Mouse (Mus musculus): ENCODE results near the gene Enkur. TPM values are rescaled to one million over a fixed set of nuclear protein-coding genes. Genes with fewer than 3 reads are reported as not detected.
A peak's percentile ranks its signal among the peaks of the same experiment; 100 is the strongest.
"Not testable (repeated sequence)": the region's sequence is repeated elsewhere in the genome, so short reads cannot be mapped to it uniquely, and the experiment has no call there.

Enkur gene
- not detected in 2 replicates for polyA plus RNA-seq (2012)

- H3K4me1 ChIP-seq (ENCODE audit: control insufficient read depth) = peaks cover 15% of the 10 kb centered on the region
- no peaks in the 10 kb centered on the region for H3K9me3 ChIP-seq (ENCODE audit: control insufficient read depth, low read length)
- TF ChIP-seq TAL1 (IDR thresholded peaks at IDR 0.05; ENCODE audit: low read length) = no peak
- peak; percentile 79 for TF ChIP-seq GATA1 (IDR thresholded peaks at IDR 0.05; ENCODE audit: low read length)
- peak within 1 kb of the TSS; percentile 77 for H3K4me3 ChIP-seq (replicated peaks)
- no peaks in the 10 kb centered on the region for H3K36me3 ChIP-seq (ENCODE audit: control insufficient read depth)
- no peaks in the 10 kb centered on the region for H3K27me3 ChIP-seq (ENCODE audit: control insufficient read depth)
Measured at GRCm38 (mm10) chr2:21204912-21205830, at the start of gene Enkur, which contains the start of gene Thnsl1. TSS of gene Enkur (minus strand) at chr2:21205365. TSS of gene Thnsl1 (plus strand) at chr2:21205724.

GRCm38 (mm10) chr2:21254308-21254707 lies 49.1 kb upstream of the Enkur start:
- no peaks in the 10 kb centered on the region for H3K36me3 ChIP-seq (ENCODE audit: control insufficient read depth)
- H3K27me3 ChIP-seq (ENCODE audit: control insufficient read depth) = no peaks in the 10 kb centered on the region
- no peak overlapping the region for H3K4me3 ChIP-seq (replicated peaks)
- TF ChIP-seq TAL1 (IDR thresholded peaks at IDR 0.05; ENCODE audit: low read length) = no peak
- TF ChIP-seq GATA1 (IDR thresholded peaks at IDR 0.05; ENCODE audit: low read length) = no peak
- H3K4me1 ChIP-seq (ENCODE audit: control insufficient read depth) = no peaks in the 10 kb centered on the region
- no peaks in the 10 kb centered on the region for H3K9me3 ChIP-seq (ENCODE audit: control insufficient read depth, low read length)

GRCm38 (mm10) chr2:21253644-21254043 lies 48.5 kb upstream of the Enkur start:
- Histone ChIP-seq H3K36me3 (ENCODE audit: control insufficient read depth) (no peaks in the 10 kb centered on the region), H3K27me3 (ENCODE audit: control insufficient read depth) (no peaks in the 10 kb centered on the region), H3K4me3 (replicated peaks) (no peak overlapping the region), H3K4me1 (ENCODE audit: control insufficient read depth) (no peaks in the 10 kb centered on the region), H3K9me3 (ENCODE audit: control insufficient read depth, low read length) (no peaks in the 10 kb centered on the region)
- no peak for TF ChIP-seq TAL1 (IDR thresholded peaks at IDR 0.05; ENCODE audit: low read length)
- no peak for TF ChIP-seq GATA1 (IDR thresholded peaks at IDR 0.05; ENCODE audit: low read length)

GRCm38 (mm10) chr2:21245477-21246102 lies 40.4 kb upstream of the Enkur start:
- no peak for TF ChIP-seq TAL1 (IDR thresholded peaks at IDR 0.05; ENCODE audit: low read length)
- no peak for TF ChIP-seq GATA1 (IDR thresholded peaks at IDR 0.05; ENCODE audit: low read length)

GRCm38 (mm10) chr2:21244986-21245385 lies 39.8 kb upstream of the Enkur start:
- H3K4me3 ChIP-seq (replicated peaks) = no peak overlapping the region
- H3K36me3 ChIP-seq (ENCODE audit: control insufficient read depth) = no peaks in the 10 kb centered on the region
- TF ChIP-seq TAL1 (IDR thresholded peaks at IDR 0.05; ENCODE audit: low read length) = no peak
- TF ChIP-seq GATA1 (IDR thresholded peaks at IDR 0.05; ENCODE audit: low read length) = no peak
- no peaks in the 10 kb centered on the region for H3K27me3 ChIP-seq (ENCODE audit: control insufficient read depth)
- no peaks in the 10 kb centered on the region for H3K4me1 ChIP-seq (ENCODE audit: control insufficient read depth)
- H3K9me3 ChIP-seq (ENCODE audit: control insufficient read depth, low read length) = no peaks in the 10 kb centered on the region

More at GRCm38 (mm10) chr2:21245477-21246102, 40.4 kb upstream of the Enkur start:
- H3K4me1 ChIP-seq (ENCODE audit: control insufficient read depth) = no peaks in the 10 kb centered on the region
- H3K9me3 ChIP-seq (ENCODE audit: control insufficient read depth, low read length) = no peaks in the 10 kb centered on the region
- no peaks in the 10 kb centered on the region for H3K27me3 ChIP-seq (ENCODE audit: control insufficient read depth)
- no peaks in the 10 kb centered on the region for H3K36me3 ChIP-seq (ENCODE audit: control insufficient read depth)
- H3K4me3 ChIP-seq (replicated peaks) = no peak overlapping the region

GRCm38 (mm10) chr2:21244104-21244503 lies 38.9 kb upstream of the Enkur start:
- H3K36me3 ChIP-seq (ENCODE audit: control insufficient read depth); H3K4me1 ChIP-seq (ENCODE audit: control insufficient read depth); H3K4me3 ChIP-seq (replicated peaks); H3K9me3 ChIP-seq (ENCODE audit: control insufficient read depth, low read length); H3K27me3 ChIP-seq (ENCODE audit: control insufficient read depth): not testable (repeated sequence)

GRCm38 (mm10) chr2:21236846-21237245 lies 31.7 kb upstream of the Enkur start:
- no peak overlapping the region for H3K4me3 ChIP-seq (replicated peaks)
- no peaks in the 10 kb centered on the region for H3K9me3 ChIP-seq (ENCODE audit: control insufficient read depth, low read length)
- TF ChIP-seq TAL1 (IDR thresholded peaks at IDR 0.05; ENCODE audit: low read length) (no peak), GATA1 (IDR thresholded peaks at IDR 0.05; ENCODE audit: low read length) (no peak)
- H3K36me3 ChIP-seq (ENCODE audit: control insufficient read depth) = no peaks in the 10 kb centered on the region
- peaks cover 26% of the 10 kb centered on the region for H3K4me1 ChIP-seq (ENCODE audit: control insufficient read depth)
- H3K27me3 ChIP-seq (ENCODE audit: control insufficient read depth) = no peaks in the 10 kb centered on the region

GRCm38 (mm10) chr2:21235844-21236386 lies 30.8 kb upstream of the Enkur start:
- Histone ChIP-seq H3K27me3 (ENCODE audit: control insufficient read depth) (no peaks in the 10 kb centered on the region), H3K4me3 (replicated peaks) (no peak overlapping the region), H3K36me3 (ENCODE audit: control insufficient read depth) (no peaks in the 10 kb centered on the region), H3K9me3 (ENCODE audit: control insufficient read depth, low read length) (no peaks in the 10 kb centered on the region), H3K4me1 (ENCODE audit: control insufficient read depth) (peaks cover 26% of the 10 kb centered on the region)
- TF ChIP-seq TAL1 (IDR thresholded peaks at IDR 0.05; ENCODE audit: low read length) (no peak), GATA1 (IDR thresholded peaks at IDR 0.05; ENCODE audit: low read length) (no peak)

All from erythroblast, embryonic 14.5 days (primary cell).